Comparison of ENCODE assay signal across 22 mouse cellular contexts in genomic region chr10:91139148-91139766, GRCm38 (mm10). TPM values are rescaled to one million over a fixed set of nuclear protein-coding genes. Genes with fewer than 3 reads are reported as not detected.
A peak's percentile ranks its signal among the peaks of the same experiment; 100 is the strongest.
DNase-seq lines count a peak whose midpoint lies in the region; ATAC-seq and TF ChIP-seq lines count a peak whose summit lies in the region.
"Had no signal": no experiment of that assay in that cellular context is flagged by ENCODE, and none has a peak within 500 bp of the region (broad histone marks: within the 10 kb centered on the region; RNA-seq: fewer than 3 reads in every experiment).

No protein-coding gene starts in this region.

- intact Hi-C loops in heart, postnatal 10 days (cut with DNase I), result no loop called here

- DNase-seq in heart, adult 11 months, result peak; percentile 82
- DNase-seq in heart, postnatal 10 days, result no peak
- DNase-seq in heart, adult 8-10 months (ENCODE audit: low spot score), result no peak
- no peak for DNase-seq in ovary, postnatal 36 days (ENCODE audit: low spot score)
- DNase-seq: cerebellum, adult 8-10 months; gastrocnemius, adult 2 months; kidney, adult 11 months; lung, adult 2 months; retina, postnatal 1 day; right cerebral cortex, postnatal 4 days; thymus, postnatal 14 days had no signal

- no peaks in the 10 kb centered on the region for H3K9me3 ChIP-seq in heart, embryonic 15.5 days (replicated peaks)
- H3K9me3 ChIP-seq in kidney, embryonic 14.5 days (ENCODE audit: control insufficient read depth, low read length), result no peaks in the 10 kb centered on the region
- H3K9me3 ChIP-seq: embryonic facial prominence, embryonic 10.5 days; forebrain, embryonic 12.5 days; G1E; hindbrain, embryonic 15.5 days; limb, embryonic 13.5 days had no signal

- 47% methylated on average over 14 of the region's 14 CpGs for WGBS in heart, embryonic 15.5 days
- 90% methylated on average over 14 of the region's 14 CpGs for WGBS in kidney, embryonic 14.5 days

- peaks cover 3% of the 10 kb centered on the region; the same call in 1 of the 2 replicates for H3K36me3 ChIP-seq in heart, embryonic 15.5 days
- no peaks in the 10 kb centered on the region for H3K36me3 ChIP-seq in kidney, embryonic 14.5 days (ENCODE audit: control insufficient read depth, insufficient read depth, low read length)
- H3K36me3 ChIP-seq: forebrain, embryonic 12.5 days; hindbrain, embryonic 15.5 days; limb, embryonic 13.5 days had no signal

- no peaks in the 10 kb centered on the region for H3K27me3 ChIP-seq in heart, embryonic 15.5 days
- no peaks in the 10 kb centered on the region for H3K27me3 ChIP-seq in kidney, embryonic 14.5 days (ENCODE audit: control insufficient read depth, insufficient read depth, low read length)
- H3K27me3 ChIP-seq: forebrain, embryonic 12.5 days; hindbrain, embryonic 15.5 days; limb, embryonic 13.5 days had no signal

- no peak for ATAC-seq in heart, embryonic 15.5 days (replicated peaks; ENCODE audit: insufficient number of reproducible peaks, insufficient read depth, low FRiP score, low read depth)
- peak; percentile 45; the same call in 1 of the 2 replicates for ATAC-seq in megakaryocyte-erythroid progenitor cell, adult 5-6 weeks (replicated peaks; ENCODE audit: low FRiP score, low TSS enrichment, poor library complexity, severe bottlenecking)
- no peak for ATAC-seq in kidney, embryonic 14.5 days (ENCODE audit: low FRiP score, low TSS enrichment)
- ATAC-seq: CD4-positive, CD25-positive, alpha-beta regulatory T cell, adult 4 months had no signal

- peaks cover 6% of the 10 kb centered on the region; the same call in 1 of the 2 replicates for H3K4me1 ChIP-seq in heart, embryonic 15.5 days (replicated peaks)
- peaks cover 24% of the 10 kb centered on the region for H3K4me1 ChIP-seq in bone marrow macrophage, adult 2 months (ENCODE audit: control insufficient read depth, insufficient read depth, low read length)
- H3K4me1 ChIP-seq in kidney, embryonic 14.5 days (ENCODE audit: control insufficient read depth, insufficient read depth, low read length), result no peaks in the 10 kb centered on the region
- H3K4me1 ChIP-seq: embryonic facial prominence, embryonic 10.5 days; hindbrain, embryonic 15.5 days; limb, embryonic 13.5 days had no signal

- TF ChIP-seq POLR2A in bone marrow macrophage, adult 2 months (IDR thresholded peaks at IDR 0.05; ENCODE audit: borderline replicate concordance, low read depth, low read length), result no peak

- no peak for TF ChIP-seq CTCF in bone marrow macrophage, adult 2 months (IDR thresholded peaks at IDR 0.05; ENCODE audit: low read depth, low read length)

- H3K4me3 ChIP-seq in heart, embryonic 15.5 days, result no peak overlapping the region
- no peak overlapping the region for H3K4me3 ChIP-seq in bone marrow macrophage, adult 2 months (ENCODE audit: insufficient read depth, low read length)
- H3K4me3 ChIP-seq in kidney, embryonic 14.5 days (ENCODE audit: low read length), result no peak overlapping the region
- H3K4me3 ChIP-seq: embryonic facial prominence, embryonic 10.5 days; forebrain, embryonic 12.5 days; gastrocnemius, adult 2 months; hindbrain, embryonic 15.5 days; limb, embryonic 13.5 days had no signal

- peak overlapping the region; percentile 76 for H3K27ac ChIP-seq in heart, embryonic 15.5 days
- H3K27ac ChIP-seq in bone marrow macrophage, adult 2 months (ENCODE audit: insufficient read depth, low read depth, low read length), result peak overlapping the region; percentile 100
- H3K27ac ChIP-seq in kidney, embryonic 14.5 days (ENCODE audit: low read depth, low read length), result no peak overlapping the region
- H3K27ac ChIP-seq: embryonic facial prominence, embryonic 10.5 days; forebrain, embryonic 12.5 days; hindbrain, embryonic 15.5 days; kidney, postnatal 0 days; limb, embryonic 13.5 days had no signal

- peak overlapping the region; percentile 35; the same call in 1 of the 2 replicates for H3K4me2 ChIP-seq in heart, embryonic 15.5 days
- no peak overlapping the region for H3K4me2 ChIP-seq in kidney, embryonic 14.5 days (replicated peaks; ENCODE audit: low read depth, low read length)
- H3K4me2 ChIP-seq: forebrain, embryonic 12.5 days; hindbrain, embryonic 15.5 days; limb, embryonic 13.5 days had no signal

- H3K9ac ChIP-seq in heart, embryonic 15.5 days, result no peak overlapping the region
- no peak overlapping the region for H3K9ac ChIP-seq in kidney, embryonic 14.5 days (ENCODE audit: low read depth, low read length)
- H3K9ac ChIP-seq: forebrain, embryonic 12.5 days; hindbrain, embryonic 15.5 days; limb, embryonic 13.5 days had no signal

RNA-seq across cellular contexts. Expression of gene Slc25a3, which starts 15.4 kb away (rescaled TPM):
- total RNA-seq in heart, postnatal 10 days (2021), result 1,000 to 10,000 TPM; 2,219 to 2,275 TPM
- polyA plus RNA-seq in heart, embryonic 15.5 days (2015; fragmentation: Nextera tagmentation; extraction: Ambion mirVana), result 912 and 1,036 TPM in 2 replicates
- total RNA-seq in heart, adult 8-10 months (2022), result 1,000 to 10,000 TPM; 2,608 to 2,760 (median 2,679) TPM
- 517 and 528 TPM in 2 replicates for polyA plus RNA-seq in bone marrow macrophage, adult 2 months (2012; ENCODE audit: insufficient read depth, insufficient read length, missing spikeins)
- 582 and 663 TPM in 2 replicates for total RNA-seq in megakaryocyte-erythroid progenitor cell, adult 5-6 weeks (2014; fragmentation: Nextera tagmentation)
- total RNA-seq in megakaryocyte-erythroid progenitor cell, adult 5-6 weeks (2017), result 247 and 338 TPM in 2 replicates
- polyA plus RNA-seq in kidney, embryonic 14.5 days (2014; fragmentation: Nextera tagmentation; extraction: Ambion mirVana), result 544 and 625 TPM in 2 replicates

RNA-seq across cellular contexts. Expression of gene Tmpo, which starts 41.9 kb away (rescaled TPM):
- total RNA-seq in heart, postnatal 10 days (2021), result 100 to 1,000 TPM in 1 of 2 experiments, 10 to 100 TPM in 1; 99.0 to 107 TPM
- 154 and 159 TPM in 2 replicates for polyA plus RNA-seq in heart, embryonic 15.5 days (2015; fragmentation: Nextera tagmentation; extraction: Ambion mirVana)
- 10 to 100 TPM; 36.7 to 45.0 (median 41.1) TPM for total RNA-seq in heart, adult 8-10 months (2022)
- polyA plus RNA-seq in bone marrow macrophage, adult 2 months (2012; ENCODE audit: insufficient read depth, insufficient read length, missing spikeins), result 150 and 155 TPM in 2 replicates
- 267 and 268 TPM in 2 replicates for total RNA-seq in megakaryocyte-erythroid progenitor cell, adult 5-6 weeks (2014; fragmentation: Nextera tagmentation)
- total RNA-seq in megakaryocyte-erythroid progenitor cell, adult 5-6 weeks (2017), result 469 and 547 TPM in 2 replicates
- 293 and 328 TPM in 2 replicates for polyA plus RNA-seq in kidney, embryonic 14.5 days (2014; fragmentation: Nextera tagmentation; extraction: Ambion mirVana)

RNA-seq across cellular contexts. Expression of gene Ikbip, which starts 56.5 kb away (rescaled TPM):
- 10 to 100 TPM; 24.1 to 25.1 TPM for total RNA-seq in heart, postnatal 10 days (2021)
- polyA plus RNA-seq in heart, embryonic 15.5 days (2015; fragmentation: Nextera tagmentation; extraction: Ambion mirVana), result 38.4 and 38.7 TPM in 2 replicates
- total RNA-seq in heart, adult 8-10 months (2022), result 10 to 100 TPM; 19.8 to 22.9 (median 21.7) TPM
- polyA plus RNA-seq in bone marrow macrophage, adult 2 months (2012; ENCODE audit: insufficient read depth, insufficient read length, missing spikeins), result 20.4 and 22.5 TPM in 2 replicates
- total RNA-seq in megakaryocyte-erythroid progenitor cell, adult 5-6 weeks (2014; fragmentation: Nextera tagmentation), result 11.6 and 16.3 TPM in 2 replicates
- 17.2 and 38.2 TPM in 2 replicates for total RNA-seq in megakaryocyte-erythroid progenitor cell, adult 5-6 weeks (2017)
- polyA plus RNA-seq in kidney, embryonic 14.5 days (2014; fragmentation: Nextera tagmentation; extraction: Ambion mirVana), result 37.9 and 39.6 TPM in 2 replicates

RNA-seq across cellular contexts. Expression of gene Apaf1, which starts 56.7 kb away (rescaled TPM):
- total RNA-seq in heart, postnatal 10 days (2021), result 10 to 100 TPM; 15.1 to 16.4 TPM
- 12.8 TPM in 2 replicates for polyA plus RNA-seq in heart, embryonic 15.5 days (2015; fragmentation: Nextera tagmentation; extraction: Ambion mirVana)
- total RNA-seq in heart, adult 8-10 months (2022), result 1 to 10 TPM; 4.3 to 7.4 (median 5.6) TPM
- 48.3 and 56.7 TPM in 2 replicates for polyA plus RNA-seq in bone marrow macrophage, adult 2 months (2012; ENCODE audit: insufficient read depth, insufficient read length, missing spikeins)
- total RNA-seq in megakaryocyte-erythroid progenitor cell, adult 5-6 weeks (2014; fragmentation: Nextera tagmentation), result 37.1 and 44.9 TPM in 2 replicates
- total RNA-seq in megakaryocyte-erythroid progenitor cell, adult 5-6 weeks (2017), result 20.9 and 24.3 TPM in 2 replicates
- 17.8 and 26.2 TPM in 2 replicates for polyA plus RNA-seq in kidney, embryonic 14.5 days (2014; fragmentation: Nextera tagmentation; extraction: Ambion mirVana)
